Mouse (Mus musculus): ENCODE data around the gene Prl.
"Not testable (repeated sequence)": the region's sequence is repeated elsewhere in the genome, so short reads cannot be mapped to it uniquely, and the experiment has no call there.

Prl gene

GRCm38 (mm10) chr13:27057270-27057669 lies at the start of gene Prl:
Gene Prl, plus strand, starts transcription at chr13:27057570.
- DNase-seq (ENCODE audit: low spot score in 2 of 2), result no peak

- no peak for DNase-seq (ENCODE audit: low spot score in 2 of 2)
Measured at GRCm38 (mm10) chr13:27026614-27027013, 30.8 kb upstream of the Prl start.

GRCm38 (mm10) chr13:27027376-27027775 lies 30.0 kb upstream of the Prl start:
- DNase-seq (ENCODE audit: low spot score in 2 of 2), result no peak

GRCm38 (mm10) chr13:27028501-27029240 lies 28.7 kb upstream of the Prl start:
- DNase-seq (ENCODE audit: low spot score in 2 of 2), result no peak

- DNase-seq (ENCODE audit: low spot score in 2 of 2), result no peak
Measured at GRCm38 (mm10) chr13:27031101-27031852, 26.1 kb upstream of the Prl start.

- no peak for DNase-seq (ENCODE audit: low spot score in 2 of 2)
Measured at GRCm38 (mm10) chr13:27031853-27032240, 25.5 kb upstream of the Prl start.

GRCm38 (mm10) chr13:27032998-27033397 lies 24.4 kb upstream of the Prl start:
- DNase-seq (ENCODE audit: low spot score in 2 of 2), result no peak

GRCm38 (mm10) chr13:27042185-27042584 lies 15.2 kb upstream of the Prl start:
- no peak for DNase-seq (ENCODE audit: low spot score in 2 of 2)

- DNase-seq (ENCODE audit: low spot score in 2 of 2), result no peak
Measured at GRCm38 (mm10) chr13:27043326-27043725, 14.0 kb upstream of the Prl start.

GRCm38 (mm10) chr13:27059177-27059576 lies 1.8 kb downstream of the Prl start:
- no peak for DNase-seq (ENCODE audit: low spot score in 2 of 2)

- not testable (repeated sequence) for DNase-seq (ENCODE audit: low spot score in 2 of 2)
Measured at GRCm38 (mm10) chr13:27093890-27094289, 36.5 kb downstream of the Prl start, which contains the start of gene Prl3d1. Gene Prl3d1, plus strand, starts transcription at chr13:27094190.

Data from spleen, postnatal 10 days (tissue).